Mouse (Mus musculus) adipocyte (in vitro differentiated cells): ENCODE results near the gene Vwa3a.

Experiments used
- DNase-seq: peaks from one replicate; pipeline ENCODE4 v3.0.0-alpha.2; 2016; ENCODE audit warnings: low spot score

Vwa3a gene

DNA sequence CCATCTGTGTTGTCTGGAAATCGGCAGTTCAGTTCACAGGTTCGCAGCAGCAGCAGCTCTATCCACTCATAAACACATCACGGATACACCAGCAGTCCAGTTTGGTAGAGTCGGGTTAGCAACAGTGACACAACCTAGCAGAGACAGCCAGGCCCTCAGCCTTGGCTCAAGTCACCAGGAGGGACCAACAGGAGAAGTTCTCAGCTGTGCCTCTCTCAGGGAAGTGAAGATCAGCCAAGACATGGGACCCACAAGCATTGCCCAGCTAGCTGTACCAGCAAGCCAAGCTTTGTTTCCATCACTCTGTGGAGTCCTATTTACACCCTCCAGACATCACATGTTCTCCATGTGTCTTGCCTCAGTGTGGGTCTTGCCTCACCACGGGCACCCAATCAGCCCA is 7.7 kb downstream of the Vwa3a start:
- peak; percentile 24 for DNase-seq

DNA sequence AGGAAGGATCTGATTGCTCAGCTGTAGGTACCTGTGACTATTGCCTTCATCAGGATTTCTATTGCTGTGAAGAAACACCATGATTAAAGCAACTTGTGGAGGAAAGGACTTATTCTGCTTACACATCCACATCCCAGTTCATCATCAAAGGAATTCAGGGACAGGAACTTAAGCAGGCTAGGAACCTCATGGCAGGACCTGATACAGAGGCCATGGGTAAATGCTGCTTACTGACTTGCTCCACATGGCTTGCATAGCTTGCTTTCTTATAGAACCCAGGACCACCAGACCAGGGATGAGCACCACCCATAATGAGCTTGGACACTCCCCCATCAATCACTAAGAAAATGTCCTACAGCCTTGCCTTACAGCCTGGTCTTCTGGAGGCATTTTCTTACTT is 9.4 kb downstream of the Vwa3a start:
- no peak for DNase-seq

DNA sequence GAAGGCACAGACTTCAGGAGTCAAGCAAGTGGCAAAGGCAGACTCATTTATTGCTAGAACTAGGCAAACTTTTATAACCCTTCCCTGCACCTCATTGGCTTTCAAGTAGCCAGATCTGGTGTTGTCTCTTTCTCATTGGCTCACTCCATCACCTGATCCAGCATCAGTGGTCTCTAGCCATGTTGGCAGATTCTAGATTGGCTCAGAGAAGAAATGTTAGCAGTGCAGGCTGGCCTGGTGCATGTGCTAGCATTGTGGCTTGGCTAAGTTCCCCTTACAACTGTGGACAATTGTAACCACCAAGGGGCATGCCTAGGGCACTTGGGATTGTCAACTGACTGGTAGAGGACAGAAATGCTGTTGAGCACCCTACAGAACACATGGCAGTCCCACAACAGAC is 12.2 kb downstream of the Vwa3a start:
- DNase-seq = no peak

DNA sequence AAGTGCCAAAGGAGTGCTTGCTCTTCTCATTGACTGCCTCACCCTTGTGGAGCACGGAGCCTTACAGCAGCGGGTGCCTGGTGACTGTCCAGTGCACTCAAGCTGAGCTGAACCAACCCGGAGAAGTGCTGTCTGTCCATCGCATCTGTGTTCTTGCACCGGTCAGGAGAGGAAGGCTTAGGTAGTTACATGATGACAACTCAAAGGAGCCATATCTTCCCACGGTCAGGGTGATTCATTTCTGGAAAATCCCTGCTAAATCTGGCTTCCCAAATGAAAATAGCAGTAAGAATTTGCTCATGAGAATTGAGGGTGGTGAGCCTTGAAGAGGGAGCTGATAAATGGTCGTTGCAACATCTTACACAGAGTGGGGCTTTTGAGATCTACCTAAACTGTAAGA is 12.8 kb downstream of the Vwa3a start:
- DNase-seq = no peak

DNA sequence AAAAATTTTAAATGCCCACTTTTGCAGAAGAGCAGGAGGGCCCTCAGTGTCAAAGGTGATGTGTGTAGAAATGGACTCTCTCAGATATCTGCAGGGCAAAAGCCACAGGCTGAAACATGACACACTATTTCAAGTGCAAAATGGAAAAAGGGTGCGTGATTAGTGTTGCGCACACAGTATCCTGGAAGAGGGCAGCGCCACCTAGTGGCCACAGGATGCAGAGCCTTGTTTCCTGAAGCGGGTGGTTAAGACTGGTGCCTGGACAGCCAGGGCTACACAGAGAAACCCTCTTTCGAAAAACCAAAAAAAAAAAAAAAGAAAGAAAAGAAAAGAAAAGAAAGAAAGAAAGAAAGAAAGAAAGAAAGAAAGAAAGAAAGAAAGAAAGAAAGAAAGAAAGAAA is 15.6 kb downstream of the Vwa3a start:
- peak; percentile 91 for DNase-seq

DNA sequence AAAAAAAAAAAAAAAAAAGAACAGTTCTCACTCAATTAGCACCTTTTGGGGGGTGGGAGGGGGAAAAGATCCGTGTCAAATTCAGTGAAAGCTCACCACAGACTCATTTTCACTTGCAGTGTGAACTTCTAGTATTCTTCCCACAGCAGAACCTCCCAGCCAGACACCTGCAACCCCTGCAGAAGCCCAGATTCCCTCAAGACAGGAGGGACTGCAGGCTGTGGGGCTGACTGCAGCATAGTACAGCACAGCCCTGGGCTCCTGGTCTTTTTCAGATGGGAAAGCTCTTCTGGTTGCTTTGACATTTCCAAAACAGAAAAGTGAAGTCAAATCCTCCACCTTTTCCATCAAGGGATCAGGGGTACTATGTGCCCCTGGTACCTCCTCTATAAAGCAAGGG is 28.3 kb downstream of the Vwa3a start:
- no peak for DNase-seq

DNA sequence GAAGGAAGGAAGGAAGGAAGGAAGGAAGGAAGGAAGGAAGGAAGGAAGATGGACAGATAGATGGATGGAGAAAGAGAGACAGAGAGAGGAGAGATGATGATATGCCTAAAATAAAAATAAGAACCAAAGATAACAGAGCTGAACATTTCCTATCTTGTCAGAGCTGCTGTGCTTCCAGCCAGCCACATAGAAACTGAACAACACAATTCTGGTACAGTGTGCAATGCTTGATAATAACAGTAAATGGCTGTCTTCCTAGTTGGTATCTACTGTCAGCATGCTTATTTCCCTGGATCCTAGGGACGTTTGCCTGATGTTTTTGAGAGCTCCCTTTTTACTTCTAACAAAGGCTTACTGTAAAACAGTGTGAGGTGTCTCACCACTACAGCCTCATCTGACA is 32.3 kb downstream of the Vwa3a start:
- no peak for DNase-seq

DNA sequence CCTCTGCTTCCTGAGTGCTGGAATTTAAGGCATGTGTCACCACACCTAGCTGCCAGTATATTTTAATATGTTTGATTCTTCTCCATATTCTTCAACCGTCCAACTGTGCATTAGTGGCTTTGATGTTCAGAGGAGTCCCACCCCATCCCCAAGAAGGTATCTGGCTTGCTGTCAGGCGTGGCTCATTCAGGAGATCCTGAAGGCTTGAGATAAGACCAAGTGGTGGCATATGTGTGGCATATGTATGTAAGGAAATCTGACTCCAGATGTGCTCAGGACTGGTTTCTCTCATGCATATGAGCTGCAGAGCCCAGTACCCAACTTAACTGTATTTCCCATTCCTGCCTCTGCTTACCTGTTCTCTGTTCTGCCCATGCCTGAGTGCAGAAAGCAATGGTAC is 38.9 kb downstream of the Vwa3a start:
- no peak for DNase-seq

DNA sequence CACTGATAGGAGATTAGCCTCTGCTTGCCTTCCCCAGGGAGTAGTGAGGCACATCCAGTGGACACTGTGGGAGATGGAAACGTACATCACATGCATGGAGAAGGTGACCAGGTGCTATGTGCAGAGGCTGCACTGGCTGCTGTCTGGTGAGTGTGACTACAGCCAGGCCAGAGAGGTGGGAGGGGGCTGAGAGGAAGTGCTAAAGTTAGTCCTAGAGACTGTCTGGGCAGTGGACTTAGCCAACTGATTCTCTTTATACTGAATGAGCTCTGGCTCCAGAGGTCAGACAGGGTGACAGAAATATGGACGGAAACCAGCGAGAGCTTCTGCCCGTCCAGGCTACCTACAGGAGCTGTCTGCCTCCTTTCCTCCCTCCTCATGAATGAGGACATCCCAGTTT is 56.4 kb downstream of the Vwa3a start:
- no peak for DNase-seq

DNA sequence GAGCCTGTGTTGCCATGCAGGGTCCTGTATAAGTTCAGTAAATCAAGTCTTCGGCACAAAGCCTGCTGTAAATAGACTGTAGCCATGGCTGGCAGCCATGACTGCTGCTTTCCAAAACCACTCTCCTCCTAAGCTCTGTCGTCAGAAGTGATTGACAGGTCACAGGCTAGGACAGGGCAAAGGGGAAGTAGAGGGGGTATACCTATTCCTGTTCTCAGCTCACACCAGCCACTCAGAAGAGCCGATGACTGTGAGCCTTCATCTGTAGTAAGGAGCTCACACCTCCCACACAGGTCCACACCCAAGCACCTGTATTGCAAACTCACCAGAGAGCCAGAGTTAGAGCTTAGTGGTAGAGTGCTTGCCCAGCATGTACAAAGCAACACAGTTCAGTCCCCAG is 57.3 kb downstream of the Vwa3a start:
- peak; percentile 5 for DNase-seq

DNA sequence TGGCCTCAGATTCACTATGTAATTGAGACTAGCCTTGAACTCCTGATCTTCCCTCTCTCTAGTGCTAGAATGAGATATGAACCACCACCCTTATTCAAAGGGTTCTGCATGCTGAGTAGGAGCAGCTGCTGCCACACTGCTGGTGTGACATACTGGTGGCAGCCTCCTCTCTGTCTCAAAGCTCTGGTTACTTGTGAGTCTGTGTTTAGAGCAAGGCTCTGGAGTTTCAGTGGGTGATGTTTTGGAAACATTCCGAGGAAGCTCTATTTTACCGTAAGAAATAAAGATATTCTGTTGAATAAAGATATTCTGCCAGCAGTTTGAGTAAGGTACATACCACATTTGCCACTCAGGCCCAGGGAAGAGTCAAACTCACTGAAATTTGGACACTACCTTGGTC is 64.2 kb downstream of the Vwa3a start:
- DNase-seq = no peak

DNA sequence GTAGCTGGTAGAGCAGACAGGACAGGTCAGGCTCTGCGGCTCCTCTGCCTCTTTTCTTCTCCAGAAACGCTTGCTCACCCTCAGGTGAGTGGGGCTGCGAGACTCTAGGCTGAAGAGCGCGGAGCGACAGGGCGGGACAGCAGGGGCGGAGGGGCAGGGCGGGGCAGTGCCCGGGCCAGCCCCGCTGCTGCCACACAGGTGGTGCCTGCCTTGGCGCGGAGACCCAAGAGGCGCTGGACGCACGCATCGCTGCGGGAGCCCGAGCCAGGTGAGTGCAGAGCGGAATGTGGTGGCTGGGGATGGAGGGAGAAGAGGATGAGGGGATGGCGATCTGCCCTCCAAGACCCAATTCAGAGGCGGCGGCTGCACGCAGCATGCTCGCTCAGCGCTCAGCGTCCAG is 70.6 kb downstream of the Vwa3a start:
- DNase-seq = no peak

DNA sequence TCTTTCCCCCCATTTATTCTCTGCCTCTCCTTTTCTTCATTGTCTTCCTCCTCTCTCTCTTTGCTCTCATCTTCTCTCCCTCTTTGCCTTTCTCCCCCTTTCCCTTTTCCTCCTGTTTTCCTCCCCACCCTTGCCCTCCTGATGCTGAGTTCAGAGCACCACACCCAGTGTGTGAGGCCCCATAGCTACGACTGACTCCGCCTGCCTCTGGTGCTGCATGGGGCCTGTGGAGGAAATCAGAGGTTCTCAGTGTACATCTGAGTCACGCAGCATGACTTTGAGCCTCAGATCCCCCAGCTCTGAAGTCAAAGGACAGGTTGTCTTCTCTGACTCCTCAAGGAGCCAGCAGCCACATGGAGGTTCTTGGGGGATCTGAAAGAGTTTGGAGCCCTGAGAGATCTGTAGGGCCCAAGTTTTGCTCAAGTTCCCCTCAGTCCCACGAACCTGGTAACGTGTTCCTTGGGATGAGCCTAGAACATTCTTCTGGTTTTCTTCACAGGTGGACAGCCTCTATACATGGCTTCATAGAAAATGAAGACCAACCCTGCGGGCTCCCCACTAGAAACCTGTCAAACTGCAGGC is 72.8 kb downstream of the Vwa3a start, which contains the start of gene Gm5737:
TSS of gene Gm5737 (plus strand) at position 532 of the 582 bp plus-strand sequence.
- no peak for DNase-seq

DNA sequence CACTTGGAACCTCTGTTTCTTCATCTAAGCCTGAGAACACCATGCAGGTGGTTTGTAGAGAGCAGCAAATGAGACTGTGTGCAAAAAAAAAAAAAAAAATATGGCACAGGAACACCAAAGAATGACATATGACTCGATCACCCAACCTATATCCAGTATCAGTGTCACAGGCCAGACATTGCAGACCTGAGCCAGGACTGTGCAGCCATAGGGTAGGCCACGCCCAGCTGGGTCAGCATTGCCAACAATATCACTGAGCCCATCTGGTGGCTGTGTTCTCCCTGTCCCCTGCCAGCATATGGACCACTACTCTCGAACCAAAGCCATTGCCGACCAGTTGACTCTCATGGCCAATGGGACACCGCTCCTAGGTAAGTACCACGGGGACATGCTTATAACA is 78.4 kb downstream of the Vwa3a start:
- no peak for DNase-seq

DNA sequence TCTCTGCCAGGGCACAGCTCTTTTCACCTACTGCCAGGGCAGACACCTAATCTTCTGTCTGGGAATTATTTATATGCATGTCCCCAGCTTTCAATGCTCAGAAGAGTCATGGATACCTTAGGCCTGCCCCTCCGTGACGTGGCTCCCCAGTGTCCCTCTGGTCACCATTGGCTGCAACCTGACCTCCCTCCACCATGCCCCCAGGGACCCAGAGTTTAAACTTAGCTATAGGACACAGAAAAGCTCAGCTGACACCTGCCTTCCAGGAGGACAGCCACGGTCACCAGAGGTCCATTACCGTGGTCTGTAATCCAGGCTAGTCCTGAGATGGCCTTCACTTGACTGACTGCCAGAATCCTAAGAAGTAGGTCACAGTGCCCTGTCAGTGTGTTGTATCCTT is 80.3 kb downstream of the Vwa3a start:
- DNase-seq = no peak

DNA sequence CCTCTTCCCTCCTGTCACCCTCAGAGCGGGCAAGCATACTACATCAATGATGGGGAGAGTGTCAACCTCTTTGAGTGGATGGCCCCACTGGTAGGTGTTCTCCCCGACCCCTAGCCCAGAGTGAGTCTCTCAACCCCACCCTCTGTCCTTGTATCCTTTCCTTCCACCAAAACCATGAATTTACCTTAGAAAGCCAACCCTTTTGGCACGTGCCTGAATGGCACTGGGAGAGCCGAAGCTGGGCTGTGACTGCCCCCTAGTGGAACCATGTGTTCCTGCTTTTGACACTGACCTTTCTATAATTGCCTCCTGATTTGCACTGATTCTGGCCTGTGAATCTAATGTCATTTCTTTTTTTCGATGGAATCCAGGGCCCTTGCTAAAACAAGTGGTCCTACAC is 84.1 kb downstream of the Vwa3a start:
- peak; percentile 78 for DNase-seq

DNA sequence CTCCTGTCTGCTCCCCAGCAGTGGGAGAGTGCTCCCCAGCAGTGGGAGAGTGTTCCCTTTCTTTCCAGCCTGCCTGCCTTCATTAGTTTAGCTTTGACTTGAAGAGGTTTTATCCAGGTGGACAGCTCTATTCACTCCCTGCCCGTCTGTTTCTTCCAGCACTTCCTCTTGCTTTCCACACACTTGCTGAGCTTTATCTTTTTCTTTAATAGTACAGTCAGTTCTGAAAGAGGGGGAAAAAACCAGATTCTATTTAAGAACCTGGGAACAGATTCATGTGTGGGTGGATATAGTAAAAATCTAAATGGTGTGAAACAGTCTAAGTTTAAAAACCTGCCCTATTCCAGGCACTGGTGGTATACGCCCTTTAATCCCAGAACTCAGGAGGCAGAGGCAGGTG is 86.0 kb downstream of the Vwa3a start:
- no peak for DNase-seq

DNA sequence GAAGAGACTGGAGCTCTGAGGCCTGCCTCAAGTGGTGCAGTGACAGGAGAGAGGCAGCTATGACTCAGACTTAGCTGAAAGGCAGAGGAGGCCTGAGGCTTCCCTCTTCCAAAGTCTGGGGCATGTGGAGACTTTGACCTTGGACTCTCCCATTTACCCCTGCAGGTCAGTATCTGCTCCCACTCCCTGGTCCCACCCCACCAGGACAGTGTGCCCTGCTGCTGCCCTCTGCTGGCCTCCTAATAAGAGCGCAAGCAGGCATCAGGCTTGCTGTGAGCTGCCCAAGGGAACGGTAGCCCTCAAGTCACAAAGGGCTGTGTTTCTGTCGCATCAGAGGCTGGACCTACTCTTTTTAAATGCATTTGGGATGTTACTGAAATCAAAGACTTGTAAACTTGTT is 87.3 kb downstream of the Vwa3a start:
- DNase-seq = peak; percentile 31

DNA sequence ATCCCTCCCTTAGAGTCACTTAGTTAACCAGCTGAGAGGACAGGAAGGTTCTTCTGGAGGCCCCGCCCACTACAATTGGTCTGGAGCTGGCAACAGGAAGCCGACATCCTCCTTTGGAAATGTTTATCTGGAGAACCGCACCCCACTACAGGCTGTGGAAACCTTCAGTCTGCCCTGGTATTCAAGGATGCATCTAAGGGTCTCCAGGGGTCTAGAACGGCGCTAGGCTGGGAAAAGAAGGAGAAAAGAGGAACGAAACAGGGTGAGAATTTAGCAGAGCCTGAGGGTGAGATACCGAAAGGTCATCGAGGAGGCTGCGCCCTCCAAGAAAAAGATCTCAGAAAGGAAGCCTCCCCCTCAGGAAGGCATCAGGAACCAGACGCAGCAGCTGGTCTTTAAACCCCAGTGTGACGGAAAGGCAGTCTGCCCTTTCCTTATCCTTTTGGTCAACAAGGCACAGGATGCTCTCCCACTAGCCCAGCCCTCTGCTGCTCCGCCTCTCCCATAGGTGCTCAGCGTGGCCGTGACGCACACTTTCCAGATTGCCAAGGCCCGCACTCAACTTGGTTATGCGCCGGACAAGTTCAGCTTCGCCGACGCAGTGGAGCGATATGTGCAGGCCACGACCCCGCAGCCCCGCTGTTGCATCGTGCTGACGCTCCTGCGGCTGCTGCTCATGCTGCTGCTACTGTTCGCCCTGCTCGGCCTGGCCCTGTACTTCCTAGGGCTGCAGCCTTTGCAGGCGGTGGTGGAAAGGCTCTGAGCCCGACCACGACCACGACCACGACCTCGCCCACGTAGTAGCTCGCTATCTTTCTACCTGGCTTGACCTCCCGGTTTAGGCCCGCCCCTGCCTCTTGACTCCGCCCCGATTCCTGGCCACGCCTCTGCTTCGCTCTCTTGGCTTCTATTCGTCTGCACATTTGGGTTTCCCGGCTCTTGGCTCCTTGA is 91.6 kb downstream of the Vwa3a start:
- no peak for DNase-seq

DNA sequence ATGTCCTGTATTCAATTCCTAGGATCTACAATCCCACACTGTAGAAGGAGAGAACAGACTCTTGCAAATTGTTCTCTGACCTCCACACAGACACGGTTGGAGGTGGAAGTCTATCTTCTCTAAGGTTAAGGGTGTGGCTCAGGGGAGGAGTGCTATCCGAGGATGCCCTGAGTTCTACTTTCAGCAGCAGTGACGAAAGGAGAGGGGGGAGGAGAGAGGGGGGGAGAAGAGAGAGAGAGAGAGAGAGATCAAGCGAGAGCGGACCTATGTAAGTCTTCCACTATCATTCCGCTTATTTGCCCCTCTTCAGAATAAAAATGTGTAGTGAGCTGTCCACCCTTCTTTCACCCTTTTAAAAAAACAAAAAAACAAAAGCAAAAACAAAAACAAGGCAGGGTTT is 95.3 kb downstream of the Vwa3a start:
- no peak for DNase-seq

DNA sequence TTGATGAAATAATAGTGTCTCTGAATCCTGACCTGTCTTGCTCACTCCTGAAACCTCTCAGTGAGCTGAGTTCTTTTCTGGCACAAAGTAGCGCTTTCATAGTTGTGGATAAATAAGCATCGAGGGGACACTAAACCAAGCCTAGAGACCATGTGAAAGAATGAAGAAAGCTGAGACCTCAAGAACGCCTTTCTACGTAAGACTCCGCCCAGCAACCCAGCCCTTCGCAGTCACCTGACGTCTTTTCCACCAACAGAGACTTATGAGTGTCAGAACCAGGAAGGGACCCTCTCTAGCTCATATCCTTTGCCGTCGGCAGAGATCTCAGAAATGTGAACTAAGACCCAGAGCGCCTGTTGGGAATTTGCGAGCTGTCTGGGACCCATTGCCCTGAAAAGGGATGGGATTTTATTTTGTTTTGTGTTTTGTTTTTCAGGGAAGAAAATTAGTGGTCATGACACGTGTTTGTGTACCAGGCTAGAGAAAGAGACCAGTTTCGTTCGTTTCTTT is 95.8 kb downstream of the Vwa3a start:
- DNase-seq = peak; percentile 76

DNA sequence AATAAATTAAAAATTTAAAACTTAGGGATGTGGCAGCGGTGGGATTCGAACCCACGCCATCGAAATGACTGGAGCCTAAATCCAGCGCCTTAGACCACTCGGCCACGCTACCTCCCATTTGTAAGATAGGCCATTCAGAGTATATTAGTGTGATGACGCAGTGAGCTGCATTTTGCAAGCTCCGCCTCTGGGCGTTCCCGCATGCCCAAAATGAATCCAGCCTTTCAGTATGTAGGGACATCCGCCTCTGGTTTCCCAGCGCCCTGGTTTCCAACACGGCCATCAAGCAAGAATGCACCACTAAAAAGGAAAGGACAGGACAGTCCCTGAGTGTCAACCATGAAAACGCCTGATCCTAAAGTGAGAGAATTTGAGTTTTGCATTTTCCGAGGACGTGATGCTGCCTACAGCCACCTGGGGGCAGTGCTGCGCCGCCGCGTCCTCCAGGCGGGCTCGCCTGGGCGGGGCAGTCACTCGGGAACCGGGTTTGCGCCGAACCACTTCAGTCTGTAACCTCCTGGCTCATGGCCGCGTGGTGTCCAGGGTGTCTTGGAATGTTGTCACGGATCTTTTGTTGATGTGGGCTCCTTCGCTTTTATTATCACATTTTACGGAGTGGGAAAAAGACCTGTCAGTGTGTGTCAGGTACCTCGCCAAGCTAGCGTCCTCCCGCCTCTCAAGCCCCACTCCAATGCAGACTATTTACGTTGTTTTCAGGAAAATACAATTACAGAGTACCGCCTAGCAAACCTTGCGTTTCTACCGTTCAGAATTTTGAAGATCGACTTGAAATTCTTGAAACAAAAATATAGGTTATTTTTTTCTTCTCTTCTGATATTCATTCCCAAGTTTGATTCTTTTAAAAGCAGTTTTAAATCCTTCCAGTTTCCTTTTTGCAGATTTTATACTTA is 96.6 kb downstream of the Vwa3a start:
- DNase-seq = peak; percentile 92
